Mouse (Mus musculus) testis, postnatal 10 days (tissue): ENCODE data around the gene Adcy4.

ENCODE experiments used
- DNase-seq: peaks from one replicate; pipeline ENCODE4 v3.0.0; 2021; ENCODE audit warnings: low spot score

Adcy4 gene

DNA sequence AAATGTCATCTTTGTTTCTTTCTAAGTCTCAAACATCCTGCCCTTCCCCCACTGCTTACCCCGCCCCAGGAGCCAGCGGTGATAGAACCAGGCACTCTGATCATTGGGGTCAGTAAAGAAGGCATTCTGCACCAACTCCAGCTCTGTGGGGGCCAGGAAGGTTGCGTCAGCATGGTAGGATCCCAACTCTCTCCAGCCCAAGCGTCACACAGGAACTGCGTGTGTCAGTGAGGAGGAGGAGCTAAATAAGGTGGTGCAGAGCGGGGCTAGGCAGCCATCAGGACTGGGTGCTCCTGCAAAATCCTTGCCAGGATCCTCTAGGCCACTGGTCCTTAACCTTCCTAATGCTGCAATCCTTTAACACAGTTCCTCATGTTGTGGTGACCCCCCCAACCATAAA, 64.2 kb downstream of the Adcy4 start:
- DNase-seq = no peak
